Mouse (Mus musculus) mouse embryonic stem cell (cell line): ENCODE results near the gene Gm13083.
"Not testable (repeated sequence)": the region's sequence is repeated elsewhere in the genome, so short reads cannot be mapped to it uniquely, and the experiment has no call there.

Source experiments
- in situ Hi-C, 2 experiments: fragments of 300-500 bp; cut with MboI; formaldehyde crosslinking; loops; 1 replicate in 1 of 2; 3 replicates in 1 of 2; pipeline ENCODE4 v1.14.3; 2019 to 2020; ENCODE audit warnings: low sequenced_read_pairs in 2 of 2, low pct_unique_long_range_greater_than_20kb in 1 of 2, mixed read lengths in 1 of 2; ENCODE audit not compliant: unreplicated experiment in 1 of 2

Gene Gm13083

GRCm38 (mm10) chr4:143614703-143615102 is at the start of gene Gm13083:
Gene Gm13083, plus strand, starts transcription at chr4:143615003.
- in situ Hi-C loops = loop anchor here in 1 of 2 experiments (5.0 kb wide), 1 partner anchor 283 kb away; no protein-coding TSS in a partner anchor

GRCm38 (mm10) chr4:143611927-143612326 is 2.9 kb upstream of the Gm13083 start:
- in situ Hi-C loops = not testable (repeated sequence)

DNA sequence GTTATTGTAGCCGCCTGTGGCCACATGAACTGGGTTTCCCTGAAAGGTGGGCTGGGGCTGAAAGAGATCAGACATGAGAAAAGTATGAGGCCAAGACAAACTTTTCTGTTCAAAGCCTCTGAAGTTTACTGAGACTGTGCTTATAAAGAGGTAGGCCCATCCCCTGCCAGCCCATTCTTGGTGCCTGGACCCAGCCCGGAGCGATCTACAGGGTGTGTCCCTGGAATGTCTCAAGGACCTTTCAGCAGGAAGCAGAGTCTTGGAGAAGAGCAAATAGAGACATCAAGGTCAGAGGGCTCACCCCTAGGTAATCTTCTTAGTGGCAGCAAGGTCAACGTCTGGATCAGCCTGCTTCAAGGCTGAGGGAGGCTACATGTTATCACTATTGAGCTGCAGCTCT is 3.3 kb downstream of the Gm13083 start:
- in situ Hi-C loops = loop anchor here in 1 of 2 experiments (5.0 kb wide), 1 partner anchor 279 kb away; no protein-coding TSS in a partner anchor

DNA sequence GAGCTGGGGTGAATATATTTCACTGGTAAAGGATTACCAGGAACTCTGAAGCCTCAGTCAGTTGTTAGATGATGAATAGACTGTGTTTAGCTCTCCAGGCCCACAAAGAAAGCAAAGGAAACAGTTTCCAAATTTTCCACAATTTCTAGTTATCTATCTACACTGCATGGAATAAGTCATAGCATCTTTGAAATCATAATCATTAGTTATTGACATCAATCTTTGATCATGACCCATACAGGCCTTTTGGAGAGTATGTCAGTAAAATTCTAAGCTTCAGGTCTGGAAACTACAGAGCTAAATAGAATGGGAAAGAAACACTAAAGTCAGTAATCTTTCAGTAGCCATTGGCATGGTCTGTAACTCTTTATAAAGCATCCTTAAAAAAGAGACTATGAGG is 42.3 kb downstream of the Gm13083 start, which contains the start of gene Gm13088:
TSS of gene Gm13088 (minus strand) at position 101 of the 400 bp plus-strand sequence.
- in situ Hi-C loops = not testable (repeated sequence)
